Mouse (Mus musculus): ENCODE measurements around the gene Tnfrsf11a. TPM values are rescaled to one million over a fixed set of nuclear protein-coding genes. Genes with fewer than 3 reads are reported as not detected.
A peak's percentile ranks its signal among the peaks of the same experiment; 100 is the strongest.

Gene Tnfrsf11a
- polyA plus RNA-seq, 1 experiment from 2014 or later, result 3.8 TPM

- ATAC-seq (ENCODE audit: low FRiP score, low TSS enrichment), result no peak
- no peaks in the 10 kb centered on the region for H3K9me3 ChIP-seq (ENCODE audit: control insufficient read depth, low read length)
- no peak overlapping the region for H3K4me2 ChIP-seq (replicated peaks; ENCODE audit: low read depth)
- no peaks in the 10 kb centered on the region for H3K36me3 ChIP-seq (ENCODE audit: control insufficient read depth, insufficient read depth, low read length)
- 0 out of 2 replicates have a peak, but pooled peaks cover 3% of the 10 kb centered on the region for H3K4me1 ChIP-seq (replicated peaks; ENCODE audit: control insufficient read depth, insufficient read depth)
- H3K27ac ChIP-seq (replicated peaks), result no peak overlapping the region
- WGBS, result 58% methylated on average over 2 of the region's 2 CpGs
- TF ChIP-seq EP300 (optimal IDR thresholded peaks at IDR 0.05) (no peak), CTCF (IDR thresholded peaks at IDR 0.05; ENCODE audit: low read depth) (no peak)
- H3K4me3 ChIP-seq (ENCODE audit: low read depth, low read length), result no peak overlapping the region
- H3K9ac ChIP-seq (ENCODE audit: low read length), result no peak overlapping the region
- no peaks in the 10 kb centered on the region for H3K27me3 ChIP-seq (ENCODE audit: control insufficient read depth, insufficient read depth, low read length)
- DNase-seq (ENCODE audit: low spot score), result no peak
Measured at GRCm38 (mm10) chr1:105883498-105883897, 103.0 kb downstream of the Tnfrsf11a start.

- no peaks in the 10 kb centered on the region for H3K9me3 ChIP-seq (ENCODE audit: control insufficient read depth, low read length)
- 0 out of 2 replicates have a peak, but pooled peaks cover 3% of the 10 kb centered on the region for H3K4me1 ChIP-seq (replicated peaks; ENCODE audit: control insufficient read depth, insufficient read depth)
- DNase-seq (ENCODE audit: low spot score) (no peak), ATAC-seq (ENCODE audit: low FRiP score, low TSS enrichment) (peak; percentile 27)
- H3K4me3 ChIP-seq (ENCODE audit: low read depth, low read length), result no peak overlapping the region
- no peak overlapping the region for H3K9ac ChIP-seq (ENCODE audit: low read length)
- H3K4me2 ChIP-seq (replicated peaks; ENCODE audit: low read depth), result no peak overlapping the region
- WGBS, result 64% methylated on average over 1 of the region's 1 CpGs
- TF ChIP-seq CTCF (IDR thresholded peaks at IDR 0.05; ENCODE audit: low read depth) (no peak), EP300 (optimal IDR thresholded peaks at IDR 0.05) (no peak)
- H3K27ac ChIP-seq (replicated peaks), result no peak overlapping the region
- H3K27me3 ChIP-seq (ENCODE audit: control insufficient read depth, insufficient read depth, low read length), result no peaks in the 10 kb centered on the region
- no peaks in the 10 kb centered on the region for H3K36me3 ChIP-seq (ENCODE audit: control insufficient read depth, insufficient read depth, low read length)
Measured at GRCm38 (mm10) chr1:105885101-105885500, 104.6 kb downstream of the Tnfrsf11a start.

- Histone ChIP-seq H3K36me3 (ENCODE audit: control insufficient read depth, insufficient read depth, low read length) (no peaks in the 10 kb centered on the region), H3K9ac (ENCODE audit: low read length) (no peak overlapping the region), H3K27ac (replicated peaks) (no peak overlapping the region), H3K27me3 (ENCODE audit: control insufficient read depth, insufficient read depth, low read length) (no peaks in the 10 kb centered on the region), H3K4me1 (replicated peaks; ENCODE audit: control insufficient read depth, insufficient read depth) (0 out of 2 replicates have a peak, but pooled peaks cover 3% of the 10 kb centered on the region), H3K4me3 (ENCODE audit: low read depth, low read length) (no peak overlapping the region), H3K9me3 (ENCODE audit: control insufficient read depth, low read length) (no peaks in the 10 kb centered on the region), H3K4me2 (replicated peaks; ENCODE audit: low read depth) (no peak overlapping the region)
- DNase-seq (ENCODE audit: low spot score) (no peak), ATAC-seq (ENCODE audit: low FRiP score, low TSS enrichment) (no peak)
- TF ChIP-seq EP300 (optimal IDR thresholded peaks at IDR 0.05), result no peak
- TF ChIP-seq CTCF (IDR thresholded peaks at IDR 0.05; ENCODE audit: low read depth), result peak; percentile 8; the same call in 1 of the 2 replicates
- 61% methylated on average over 5 of the region's 5 CpGs for WGBS
Measured at GRCm38 (mm10) chr1:105885575-105885974, 105.1 kb downstream of the Tnfrsf11a start.

- H3K9me3 ChIP-seq (ENCODE audit: control insufficient read depth, low read length), result no peaks in the 10 kb centered on the region
Measured at GRCm38 (mm10) chr1:105886358-105886757, 105.8 kb downstream of the Tnfrsf11a start.

GRCm38 (mm10) chr1:105891032-105891725 lies 110.7 kb downstream of the Tnfrsf11a start:
- 0 out of 2 replicates have a peak, but pooled peaks have one; percentile 42 for ATAC-seq (ENCODE audit: low FRiP score, low TSS enrichment)
- Histone ChIP-seq H3K27ac (replicated peaks) (no peak overlapping the region), H3K9ac (ENCODE audit: low read length) (no peak overlapping the region), H3K4me2 (replicated peaks; ENCODE audit: low read depth) (no peak overlapping the region), H3K4me3 (ENCODE audit: low read depth, low read length) (no peak overlapping the region), H3K36me3 (ENCODE audit: control insufficient read depth, insufficient read depth, low read length) (no peaks in the 10 kb centered on the region), H3K9me3 (ENCODE audit: control insufficient read depth, low read length) (no peaks in the 10 kb centered on the region), H3K4me1 (replicated peaks; ENCODE audit: control insufficient read depth, insufficient read depth) (no peaks in the 10 kb centered on the region), H3K27me3 (ENCODE audit: control insufficient read depth, insufficient read depth, low read length) (no peaks in the 10 kb centered on the region)
- TF ChIP-seq CTCF (IDR thresholded peaks at IDR 0.05; ENCODE audit: low read depth) (peak; percentile 88), EP300 (optimal IDR thresholded peaks at IDR 0.05) (no peak)
- 31% methylated on average over 15 of the region's 15 CpGs for WGBS
- DNase-seq (ENCODE audit: low spot score), result peak; percentile 85

More at GRCm38 (mm10) chr1:105886358-105886757, 105.8 kb downstream of the Tnfrsf11a start:
- DNase-seq (ENCODE audit: low spot score) (no peak), ATAC-seq (ENCODE audit: low FRiP score, low TSS enrichment) (no peak)
- Histone ChIP-seq H3K9ac (ENCODE audit: low read length) (no peak overlapping the region), H3K4me3 (ENCODE audit: low read depth, low read length) (no peak overlapping the region), H3K27ac (replicated peaks) (no peak overlapping the region), H3K36me3 (ENCODE audit: control insufficient read depth, insufficient read depth, low read length) (no peaks in the 10 kb centered on the region), H3K4me2 (replicated peaks; ENCODE audit: low read depth) (no peak overlapping the region), H3K27me3 (ENCODE audit: control insufficient read depth, insufficient read depth, low read length) (no peaks in the 10 kb centered on the region), H3K4me1 (replicated peaks; ENCODE audit: control insufficient read depth, insufficient read depth) (no peaks in the 10 kb centered on the region)
- TF ChIP-seq CTCF (IDR thresholded peaks at IDR 0.05; ENCODE audit: low read depth) (no peak), EP300 (optimal IDR thresholded peaks at IDR 0.05) (no peak)
- 59% methylated on average over 5 of the region's 5 CpGs for WGBS

GRCm38 (mm10) chr1:105895019-105895418 lies 114.5 kb downstream of the Tnfrsf11a start:
- ATAC-seq (ENCODE audit: low FRiP score, low TSS enrichment), result no peak
- no peaks in the 10 kb centered on the region for H3K4me1 ChIP-seq (replicated peaks; ENCODE audit: control insufficient read depth, insufficient read depth)
- no peaks in the 10 kb centered on the region for H3K27me3 ChIP-seq (ENCODE audit: control insufficient read depth, insufficient read depth, low read length)
- no peak overlapping the region for H3K4me2 ChIP-seq (replicated peaks; ENCODE audit: low read depth)
- H3K9ac ChIP-seq (ENCODE audit: low read length), result no peak overlapping the region
- H3K36me3 ChIP-seq (ENCODE audit: control insufficient read depth, insufficient read depth, low read length), result no peaks in the 10 kb centered on the region
- DNase-seq (ENCODE audit: low spot score), result no peak
- no peak overlapping the region for H3K27ac ChIP-seq (replicated peaks)
- no peak for TF ChIP-seq EP300 (optimal IDR thresholded peaks at IDR 0.05)
- TF ChIP-seq CTCF (IDR thresholded peaks at IDR 0.05; ENCODE audit: low read depth), result no peak
- no peak overlapping the region for H3K4me3 ChIP-seq (ENCODE audit: low read depth, low read length)
- WGBS, result 60% methylated on average over 5 of the region's 5 CpGs
- no peaks in the 10 kb centered on the region for H3K9me3 ChIP-seq (ENCODE audit: control insufficient read depth, low read length)

Other genes starting within 250 kb of the Tnfrsf11a start
- 5.0 and 5.6 TPM in 2 replicates for gene Pign, start 117.0 kb upstream of the Tnfrsf11a start, polyA plus RNA-seq (2015; fragmentation: Nextera tagmentation; extraction: Ambion mirVana)
- gene Relch, start 116.9 kb upstream of the Tnfrsf11a start, polyA plus RNA-seq (2015; fragmentation: Nextera tagmentation; extraction: Ambion mirVana), result 19.9 and 21.5 TPM in 2 replicates
- 1.2 and 1.5 TPM in 2 replicates for gene Zcchc2, start 209.7 kb downstream of the Tnfrsf11a start, polyA plus RNA-seq (2015; fragmentation: Nextera tagmentation; extraction: Ambion mirVana)

Data from stomach, postnatal 0 days (tissue).